Mouse (Mus musculus) forebrain, embryonic 16.5 days (tissue): ENCODE data around the gene Crygc. TPM values are rescaled to one million over a fixed set of nuclear protein-coding genes. Genes with fewer than 3 reads are reported as not detected.

ENCODE experiments used
- ATAC-seq: fragments of 200-750 bp; cut with Nextera tagmentation; 2 replicates; pipeline ENCODE4 v1.8.0; 2017; ENCODE audit warnings: mild to moderate bottlenecking, moderate library complexity
- H3K27ac ChIP-seq: fragments of 300-500 bp; sonication (generic); 2 replicates; pipeline ENCODE4 v1.5.1; 2014; ENCODE audit warnings: low read length, control low read depth
- H3K27me3 ChIP-seq: fragments of 300-500 bp; sonication (generic); replicated peaks from 2 replicates; pipeline ENCODE4 v1.6.1; 2014; ENCODE audit warnings: low read length; ENCODE audit not compliant: control insufficient read depth, insufficient read depth
- H3K36me3 ChIP-seq: fragments of 300-500 bp; sonication (generic); 2 replicates; pipeline ENCODE4 v1.6.1; 2014; ENCODE audit not compliant: control insufficient read depth, insufficient read depth
- H3K4me1 ChIP-seq: fragments of 300-500 bp; sonication (generic); replicated peaks from 2 replicates; pipeline ENCODE4 v1.6.1; 2014; ENCODE audit warnings: low read length; ENCODE audit not compliant: control insufficient read depth, insufficient read depth
- H3K4me2 ChIP-seq: fragments of 300-500 bp; sonication (generic); 2 replicates; pipeline ENCODE4 v1.6.1; 2014; ENCODE audit warnings: mild to moderate bottlenecking, low read length, control low read depth
- H3K4me3 ChIP-seq: fragments of 300-500 bp; sonication (generic); replicated peaks from 2 replicates; pipeline ENCODE4 v1.5.1; 2014; ENCODE audit warnings: mild to moderate bottlenecking, low read length, control low read depth
- H3K9ac ChIP-seq: fragments of 300-500 bp; sonication (generic); replicated peaks from 2 replicates; pipeline ENCODE4 v1.6.1; 2014; ENCODE audit warnings: low read depth, low read length, control low read depth
- H3K9me3 ChIP-seq: fragments of 300-500 bp; sonication (generic); 2 replicates; pipeline ENCODE4 v1.6.1; 2016; ENCODE audit warnings: low read length; ENCODE audit not compliant: control insufficient read depth
- WGBS: fragments of 180-500 bp; shearing (Covaris S2); extraction: QIAGEN DNeasy Blood & Tissue Kit; methylation state at CpG from one replicate; pipeline ENCODE4 v1.1.7; 2014; 5-methylcytosine and 5-hydroxymethylcytosine counted together
- polyA plus RNA-seq: library from polyadenylated mRNA; unstranded; fragments of >200 nt; fragmentation: Nextera tagmentation; extraction: Ambion mirVana; gene quantifications from 2 replicates; pipeline ENCODE4 v1.2.1, GENCODE M21; 2015

Gene Crygc
- polyA plus RNA-seq = not detected in 2 replicates

GRCm38 (mm10) chr1:65073589-65073988 lies at the start of gene Crygc:
Gene Crygc, minus strand, starts transcription at chr1:65073689.
- 54% methylated on average over 6 of the region's 6 CpGs for WGBS
- ATAC-seq = no peak
- H3K4me2 ChIP-seq = no peak within 1 kb of the TSS

GRCm38 (mm10) chr1:65122574-65123372 lies 49.3 kb upstream of the Crygc start, which contains the start of gene D630023F18Rik:
Gene D630023F18Rik, minus strand, starts transcription at chr1:65123214.
- Histone ChIP-seq H3K4me3 (peak within 1 kb of the TSS; percentile 32), H3K9ac (no peak within 1 kb of the TSS), H3K36me3 (no peaks in the 10 kb centered on the region), H3K4me1 (no peaks in the 10 kb centered on the region), H3K9me3 (no peaks in the 10 kb centered on the region), H3K27me3 (no peaks in the 10 kb centered on the region), H3K27ac (no peak within 1 kb of the TSS), H3K4me2 (peak within 1 kb of the TSS; percentile 52)
- 19% methylated on average over 9 of the region's 9 CpGs for WGBS
- no peak for ATAC-seq

More at GRCm38 (mm10) chr1:65073589-65073988, at the start of gene Crygc:
- Histone ChIP-seq H3K27ac (no peak within 1 kb of the TSS), H3K27me3 (no peaks in the 10 kb centered on the region), H3K36me3 (no peaks in the 10 kb centered on the region), H3K4me3 (no peak within 1 kb of the TSS), H3K9me3 (no peaks in the 10 kb centered on the region), H3K4me1 (no peaks in the 10 kb centered on the region), H3K9ac (no peak within 1 kb of the TSS)

GRCm38 (mm10) chr1:65119438-65119837 lies 45.9 kb upstream of the Crygc start, which contains the start of gene Gm28845:
Gene Gm28845, minus strand, starts transcription at chr1:65119558.
- no peaks in the 10 kb centered on the region for H3K4me1 ChIP-seq
- H3K9ac ChIP-seq = no peak within 1 kb of the TSS
- no peaks in the 10 kb centered on the region for H3K27me3 ChIP-seq
- H3K4me3 ChIP-seq = no peak within 1 kb of the TSS
- no peak within 1 kb of the TSS for H3K27ac ChIP-seq
- H3K9me3 ChIP-seq = no peaks in the 10 kb centered on the region
- 82% methylated on average over 1 of the region's 1 CpGs for WGBS
- no peak for ATAC-seq
- H3K36me3 ChIP-seq = no peaks in the 10 kb centered on the region
- H3K4me2 ChIP-seq = no peak within 1 kb of the TSS

- no peaks in the 10 kb centered on the region for H3K4me1 ChIP-seq
- no peak overlapping the region for H3K9ac ChIP-seq
- WGBS = 85% methylated on average over 8 of the region's 8 CpGs
- ATAC-seq = no peak
- H3K4me3 ChIP-seq = no peak overlapping the region
- H3K27ac ChIP-seq = no peak overlapping the region
- no peak overlapping the region for H3K4me2 ChIP-seq
- no peaks in the 10 kb centered on the region for H3K27me3 ChIP-seq
- H3K36me3 ChIP-seq = no peaks in the 10 kb centered on the region
- no peaks in the 10 kb centered on the region for H3K9me3 ChIP-seq
These were observed 44.8 kb upstream of the Crygc start for GRCm38 (mm10) chr1:65118150-65118913.

GRCm38 (mm10) chr1:65113536-65114172 lies 40.2 kb upstream of the Crygc start:
- H3K27ac ChIP-seq = no peak overlapping the region
- H3K27me3 ChIP-seq = no peaks in the 10 kb centered on the region
- WGBS = 86% methylated on average over 5 of the region's 5 CpGs
- no peak overlapping the region for H3K4me3 ChIP-seq
- no peak overlapping the region for H3K9ac ChIP-seq
- no peaks in the 10 kb centered on the region for H3K4me1 ChIP-seq
- no peak for ATAC-seq
- no peaks in the 10 kb centered on the region for H3K36me3 ChIP-seq
- H3K4me2 ChIP-seq = no peak overlapping the region
- no peaks in the 10 kb centered on the region for H3K9me3 ChIP-seq

- Histone ChIP-seq H3K4me1 (no peaks in the 10 kb centered on the region), H3K9me3 (no peaks in the 10 kb centered on the region), H3K4me3 (no peak overlapping the region), H3K36me3 (no peaks in the 10 kb centered on the region), H3K27ac (no peak overlapping the region), H3K9ac (no peak overlapping the region), H3K4me2 (no peak overlapping the region), H3K27me3 (no peaks in the 10 kb centered on the region)
- 71% methylated on average over 14 of the region's 14 CpGs for WGBS
- no peak for ATAC-seq
These were observed 39.3 kb upstream of the Crygc start for GRCm38 (mm10) chr1:65112807-65113196.

- no peaks in the 10 kb centered on the region for H3K27me3 ChIP-seq
- no peaks in the 10 kb centered on the region for H3K9me3 ChIP-seq
- H3K4me1 ChIP-seq = no peaks in the 10 kb centered on the region
- peak; percentile 82 for ATAC-seq
- H3K9ac ChIP-seq = no peak overlapping the region
- H3K36me3 ChIP-seq = no peaks in the 10 kb centered on the region
- 9% methylated on average over 8 of the region's 8 CpGs for WGBS
- no peak overlapping the region for H3K4me2 ChIP-seq
- H3K27ac ChIP-seq = no peak overlapping the region
- no peak overlapping the region for H3K4me3 ChIP-seq
These were observed 38.7 kb upstream of the Crygc start for GRCm38 (mm10) chr1:65112031-65112806.

GRCm38 (mm10) chr1:65109756-65110435 lies 36.4 kb upstream of the Crygc start:
- Histone ChIP-seq H3K4me1 (no peaks in the 10 kb centered on the region), H3K9ac (no peak overlapping the region), H3K9me3 (no peaks in the 10 kb centered on the region), H3K27ac (no peak overlapping the region), H3K4me3 (no peak overlapping the region), H3K4me2 (no peak overlapping the region), H3K36me3 (no peaks in the 10 kb centered on the region), H3K27me3 (no peaks in the 10 kb centered on the region)
- no peak for ATAC-seq
- 84% methylated on average over 25 of the region's 25 CpGs for WGBS
